Mouse (Mus musculus): ENCODE data around the gene Ppil1. TPM values are rescaled to one million over a fixed set of nuclear protein-coding genes. Genes with fewer than 3 reads are reported as not detected.
A peak's percentile ranks its signal among the peaks of the same experiment; 100 is the strongest.
"Not testable (repeated sequence)": the region's sequence is repeated elsewhere in the genome, so short reads cannot be mapped to it uniquely, and the experiment has no call there.

Ppil1 gene
- polyA plus RNA-seq, 1 experiment: 92.7 TPM

GRCm38 (mm10) chr17:29253236-29253635 is 10.8 kb downstream of the Ppil1 start:
- H3K27ac ChIP-seq (ENCODE audit: insufficient read depth, low read length): no peak overlapping the region
- peaks cover 36% of the 10 kb centered on the region for H3K36me3 ChIP-seq (ENCODE audit: control insufficient read depth, insufficient read depth, low read length, poor library complexity, severe bottlenecking)
- no peaks in the 10 kb centered on the region for H3K27me3 ChIP-seq (ENCODE audit: control insufficient read depth, insufficient read depth, low read length, poor library complexity, severe bottlenecking)
- no peak overlapping the region for H3K9ac ChIP-seq (ENCODE audit: low read depth, poor library complexity, severe bottlenecking)
- TF ChIP-seq EP300 (IDR thresholded peaks at IDR 0.05; ENCODE audit: insufficient read depth, low read depth, low read length): no peak
- no peak for TF ChIP-seq CTCF (IDR thresholded peaks at IDR 0.05; ENCODE audit: low read depth, low read length)
- no peak for TF ChIP-seq POLR2A (IDR thresholded peaks at IDR 0.05; ENCODE audit: insufficient read depth, low read length)
- H3K4me1 ChIP-seq (ENCODE audit: control insufficient read depth, insufficient read depth, low read length): no peaks in the 10 kb centered on the region
- no peaks in the 10 kb centered on the region for H3K9me3 ChIP-seq (replicated peaks; ENCODE audit: control insufficient read depth, insufficient read depth, low read length, poor library complexity, severe bottlenecking)
- H3K4me3 ChIP-seq (ENCODE audit: low read depth, low read length): no peak overlapping the region

- no peak for TF ChIP-seq CTCF (IDR thresholded peaks at IDR 0.05; ENCODE audit: low read depth, low read length)
- TF ChIP-seq EP300 (IDR thresholded peaks at IDR 0.05; ENCODE audit: insufficient read depth, low read depth, low read length): no peak
- no peak for TF ChIP-seq POLR2A (IDR thresholded peaks at IDR 0.05; ENCODE audit: insufficient read depth, low read length)
- Histone ChIP-seq H3K4me1 (ENCODE audit: control insufficient read depth, insufficient read depth, low read length) (no peaks in the 10 kb centered on the region), H3K9me3 (replicated peaks; ENCODE audit: control insufficient read depth, insufficient read depth, low read length, poor library complexity, severe bottlenecking) (no peaks in the 10 kb centered on the region), H3K9ac (ENCODE audit: low read depth, poor library complexity, severe bottlenecking) (no peak overlapping the region), H3K27ac (ENCODE audit: insufficient read depth, low read length) (no peak overlapping the region), H3K27me3 (ENCODE audit: control insufficient read depth, insufficient read depth, low read length, poor library complexity, severe bottlenecking) (no peaks in the 10 kb centered on the region), H3K4me3 (ENCODE audit: low read depth, low read length) (no peak overlapping the region), H3K36me3 (ENCODE audit: control insufficient read depth, insufficient read depth, low read length, poor library complexity, severe bottlenecking) (peaks cover 28% of the 10 kb centered on the region)
Measured at GRCm38 (mm10) chr17:29251608-29252390, 12.2 kb downstream of the Ppil1 start.

DNA sequence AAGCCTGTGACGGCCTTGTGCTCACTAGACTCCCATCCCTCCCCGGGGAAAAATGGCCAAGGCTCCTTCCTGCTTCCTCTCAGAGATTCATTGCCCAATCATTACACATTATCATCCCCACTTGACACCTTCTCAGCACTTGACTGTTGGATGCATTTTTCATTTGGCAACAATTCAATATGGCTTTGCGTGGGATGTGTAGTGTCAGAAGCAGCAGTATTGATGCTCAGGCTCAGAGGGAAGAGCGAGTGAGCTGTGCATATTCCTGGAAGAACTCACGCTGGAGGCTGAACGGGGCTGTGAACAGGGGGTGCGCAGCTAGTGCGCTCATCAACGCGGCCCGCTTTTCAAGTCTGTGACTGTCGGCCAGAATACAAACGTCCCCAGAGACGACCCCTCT is 13.0 kb downstream of the Ppil1 start:
- not testable (repeated sequence) for H3K27ac ChIP-seq (ENCODE audit: insufficient read depth, low read length); H3K4me1 ChIP-seq (ENCODE audit: control insufficient read depth, insufficient read depth, low read length); H3K4me3 ChIP-seq (ENCODE audit: low read depth, low read length); H3K9me3 ChIP-seq (replicated peaks; ENCODE audit: control insufficient read depth, insufficient read depth, low read length, poor library complexity, severe bottlenecking); H3K27me3 ChIP-seq (ENCODE audit: control insufficient read depth, insufficient read depth, low read length, poor library complexity, severe bottlenecking); H3K9ac ChIP-seq (ENCODE audit: low read depth, poor library complexity, severe bottlenecking)
- peaks cover 20% of the 10 kb centered on the region for H3K36me3 ChIP-seq (ENCODE audit: control insufficient read depth, insufficient read depth, low read length, poor library complexity, severe bottlenecking)

DNA sequence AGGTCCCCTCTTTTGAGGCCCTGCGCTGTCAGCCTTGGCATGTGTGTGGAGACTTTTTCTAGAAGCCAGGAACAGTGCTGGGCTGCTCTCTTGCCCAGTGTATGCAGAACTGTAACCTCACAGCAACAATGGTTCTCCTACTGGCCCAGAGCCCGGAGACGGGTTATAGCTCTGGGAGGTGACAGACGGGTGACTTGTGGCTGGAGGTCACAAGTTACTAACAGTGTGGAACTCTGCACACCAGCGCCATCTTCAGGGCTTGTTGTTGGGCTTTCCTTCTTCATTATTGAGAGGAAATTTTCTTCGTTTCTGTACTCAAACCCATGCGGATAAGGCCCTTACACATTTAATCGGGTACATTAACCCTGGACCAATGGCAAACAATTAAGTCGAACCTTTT is 14.5 kb downstream of the Ppil1 start:
- Histone ChIP-seq H3K27me3 (ENCODE audit: control insufficient read depth, insufficient read depth, low read length, poor library complexity, severe bottlenecking) (no peaks in the 10 kb centered on the region), H3K4me1 (ENCODE audit: control insufficient read depth, insufficient read depth, low read length) (no peaks in the 10 kb centered on the region), H3K27ac (ENCODE audit: insufficient read depth, low read length) (no peak overlapping the region), H3K9me3 (replicated peaks; ENCODE audit: control insufficient read depth, insufficient read depth, low read length, poor library complexity, severe bottlenecking) (no peaks in the 10 kb centered on the region), H3K9ac (ENCODE audit: low read depth, poor library complexity, severe bottlenecking) (no peak overlapping the region), H3K4me3 (ENCODE audit: low read depth, low read length) (no peak overlapping the region), H3K36me3 (ENCODE audit: control insufficient read depth, insufficient read depth, low read length, poor library complexity, severe bottlenecking) (peaks cover 15% of the 10 kb centered on the region)
- no peak for TF ChIP-seq POLR2A (IDR thresholded peaks at IDR 0.05; ENCODE audit: insufficient read depth, low read length)
- TF ChIP-seq CTCF (IDR thresholded peaks at IDR 0.05; ENCODE audit: low read depth, low read length): peak; percentile 38

DNA sequence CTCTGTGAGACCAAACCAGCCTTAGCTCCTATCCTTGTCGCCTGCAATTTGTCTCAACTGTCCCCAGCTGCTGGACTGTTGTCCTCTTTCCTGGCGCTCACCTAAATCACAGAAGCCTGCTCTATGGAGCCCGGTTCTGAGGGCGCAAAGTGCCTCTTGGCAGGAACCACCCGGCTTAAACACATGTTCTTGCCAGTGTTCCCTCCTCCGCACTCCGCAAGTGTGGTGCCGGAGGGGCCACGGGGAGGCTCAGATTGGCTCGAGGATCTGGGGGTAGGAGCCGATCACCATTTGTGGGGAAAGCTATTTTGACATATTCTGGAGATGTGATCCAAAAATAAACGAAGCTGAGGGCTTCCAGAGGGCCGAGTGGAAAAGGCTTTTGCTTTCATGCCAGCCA is 16.1 kb downstream of the Ppil1 start:
- H3K36me3 ChIP-seq (ENCODE audit: control insufficient read depth, insufficient read depth, low read length, poor library complexity, severe bottlenecking): peaks cover 12% of the 10 kb centered on the region
- H3K27me3 ChIP-seq (ENCODE audit: control insufficient read depth, insufficient read depth, low read length, poor library complexity, severe bottlenecking): no peaks in the 10 kb centered on the region
- TF ChIP-seq EP300 (IDR thresholded peaks at IDR 0.05; ENCODE audit: insufficient read depth, low read depth, low read length) (no peak), CTCF (IDR thresholded peaks at IDR 0.05; ENCODE audit: low read depth, low read length) (no peak), POLR2A (IDR thresholded peaks at IDR 0.05; ENCODE audit: insufficient read depth, low read length) (no peak)
- no peak overlapping the region for H3K9ac ChIP-seq (ENCODE audit: low read depth, poor library complexity, severe bottlenecking)
- H3K4me3 ChIP-seq (ENCODE audit: low read depth, low read length): no peak overlapping the region
- H3K9me3 ChIP-seq (replicated peaks; ENCODE audit: control insufficient read depth, insufficient read depth, low read length, poor library complexity, severe bottlenecking): no peaks in the 10 kb centered on the region
- no peaks in the 10 kb centered on the region for H3K4me1 ChIP-seq (ENCODE audit: control insufficient read depth, insufficient read depth, low read length)
- H3K27ac ChIP-seq (ENCODE audit: insufficient read depth, low read length): no peak overlapping the region

- Histone ChIP-seq H3K27ac (ENCODE audit: insufficient read depth, low read length) (no peak overlapping the region), H3K4me1 (ENCODE audit: control insufficient read depth, insufficient read depth, low read length) (no peaks in the 10 kb centered on the region), H3K36me3 (ENCODE audit: control insufficient read depth, insufficient read depth, low read length, poor library complexity, severe bottlenecking) (peaks cover 12% of the 10 kb centered on the region)
Measured at GRCm38 (mm10) chr17:29246602-29247001, 17.4 kb downstream of the Ppil1 start.

More at GRCm38 (mm10) chr17:29246602-29247001, 17.4 kb downstream of the Ppil1 start:
- no peak overlapping the region for H3K4me3 ChIP-seq (ENCODE audit: low read depth, low read length)
- no peaks in the 10 kb centered on the region for H3K27me3 ChIP-seq (ENCODE audit: control insufficient read depth, insufficient read depth, low read length, poor library complexity, severe bottlenecking)
- no peak overlapping the region for H3K9ac ChIP-seq (ENCODE audit: low read depth, poor library complexity, severe bottlenecking)
- no peaks in the 10 kb centered on the region for H3K9me3 ChIP-seq (replicated peaks; ENCODE audit: control insufficient read depth, insufficient read depth, low read length, poor library complexity, severe bottlenecking)
- no peak for TF ChIP-seq EP300 (IDR thresholded peaks at IDR 0.05; ENCODE audit: insufficient read depth, low read depth, low read length)
- TF ChIP-seq CTCF (IDR thresholded peaks at IDR 0.05; ENCODE audit: low read depth, low read length): peak; percentile 22
- TF ChIP-seq POLR2A (IDR thresholded peaks at IDR 0.05; ENCODE audit: insufficient read depth, low read length): no peak
